Mouse (Mus musculus): Measurements from ENCODE around the gene Clptm1.

Gene Clptm1

GRCm38 (mm10) chr7:19664955-19665841, at the start of gene Clptm1:
TSS of gene Clptm1 (minus strand) at chr7:19665033.
- peak; percentile 96 for DNase-seq

GRCm38 (mm10) chr7:19713598-19713997, 48.8 kb upstream of the Clptm1 start:
- no peak for DNase-seq

GRCm38 (mm10) chr7:19713196-19713595, 48.4 kb upstream of the Clptm1 start:
- peak; percentile 44 for DNase-seq

DNA sequence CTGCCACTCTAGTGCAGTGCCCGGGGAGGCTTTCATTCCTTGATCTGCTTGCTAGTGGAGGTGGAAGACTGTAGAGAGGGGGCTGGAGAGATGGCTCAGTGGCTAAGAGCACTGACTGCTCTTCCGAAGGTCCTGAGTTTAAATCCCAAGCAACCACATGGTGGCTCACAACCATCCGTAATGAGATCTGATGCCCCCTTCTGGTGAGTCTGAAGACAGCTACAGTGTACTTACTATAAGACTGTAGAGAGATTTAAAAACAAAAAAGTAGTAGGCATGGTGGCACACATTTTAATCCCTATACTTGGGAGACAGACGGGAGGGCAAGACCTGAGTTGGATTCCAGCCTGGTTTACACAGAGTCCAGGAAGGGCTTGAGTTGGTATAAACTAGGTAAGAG, 47.6 kb upstream of the Clptm1 start:
- DNase-seq: no peak

DNA sequence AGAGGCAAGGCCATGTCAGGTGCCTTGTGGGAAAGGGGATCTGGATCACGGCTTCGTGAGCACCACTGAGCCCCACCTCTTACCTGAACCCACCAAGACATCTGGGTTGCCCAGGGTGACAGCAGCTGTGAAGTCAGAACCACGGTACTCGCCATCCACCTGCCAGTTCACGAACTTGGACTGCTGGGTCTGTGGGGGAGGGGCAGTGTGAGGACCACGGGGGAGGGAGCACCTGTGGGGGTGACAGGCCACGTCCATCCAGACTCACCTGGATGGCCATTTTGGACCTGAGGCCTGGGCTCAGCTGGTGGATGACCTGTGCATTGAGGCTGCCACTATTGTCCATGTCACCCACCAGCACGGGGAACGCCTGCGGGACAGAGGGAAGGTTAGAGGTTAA, 45.8 kb upstream of the Clptm1 start:
- no peak for DNase-seq

- DNase-seq: no peak
Observed at GRCm38 (mm10) chr7:19705271-19705670, 40.4 kb upstream of the Clptm1 start.

DNA sequence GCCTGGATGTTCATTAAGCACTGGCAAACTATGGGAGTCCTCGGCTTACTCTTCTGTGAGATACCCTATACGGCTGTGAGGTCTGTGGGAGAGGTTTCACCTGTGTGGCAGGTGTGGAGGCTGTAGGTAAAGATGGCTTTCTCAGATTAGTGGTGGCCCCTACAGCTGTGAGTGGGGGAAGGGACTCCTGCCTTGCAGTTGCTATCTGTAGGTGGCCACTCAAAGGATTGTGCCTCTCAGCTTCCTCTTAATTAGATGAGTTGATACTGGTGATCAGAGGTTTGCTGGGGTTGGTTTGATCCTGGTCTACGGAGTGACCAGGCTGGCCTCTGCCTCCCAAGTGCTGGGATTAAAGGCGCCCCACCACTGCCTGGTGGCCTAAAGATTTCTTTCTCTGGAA, 39.6 kb upstream of the Clptm1 start:
- DNase-seq: no peak

- DNase-seq: no peak
Observed at GRCm38 (mm10) chr7:19702859-19703555, 38.2 kb upstream of the Clptm1 start.

GRCm38 (mm10) chr7:19701069-19701761, 36.4 kb upstream of the Clptm1 start:
- no peak for DNase-seq

GRCm38 (mm10) chr7:19700299-19701068, 35.7 kb upstream of the Clptm1 start:
- no peak for DNase-seq

DNA sequence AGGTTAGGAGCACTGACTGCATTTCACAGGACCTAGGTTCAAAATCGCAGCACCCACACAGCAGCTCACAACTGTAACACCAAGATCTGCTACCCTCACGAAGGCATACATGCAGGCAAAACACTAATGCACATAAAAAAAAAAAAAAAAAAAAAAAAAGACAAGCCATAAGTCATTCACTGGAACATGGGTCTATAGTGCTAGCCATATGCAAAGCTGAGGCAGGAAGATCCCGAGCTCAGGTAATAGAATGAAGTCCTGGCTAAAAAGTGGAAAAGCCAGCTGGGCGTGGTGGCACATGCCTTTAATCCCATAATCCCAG, 35.0 kb upstream of the Clptm1 start:
- DNase-seq: no peak

- no peak for DNase-seq
Observed at GRCm38 (mm10) chr7:19698907-19699826, 34.3 kb upstream of the Clptm1 start, which contains the start of gene Apoe. TSS of gene Apoe (minus strand) at chr7:19699188.

DNA sequence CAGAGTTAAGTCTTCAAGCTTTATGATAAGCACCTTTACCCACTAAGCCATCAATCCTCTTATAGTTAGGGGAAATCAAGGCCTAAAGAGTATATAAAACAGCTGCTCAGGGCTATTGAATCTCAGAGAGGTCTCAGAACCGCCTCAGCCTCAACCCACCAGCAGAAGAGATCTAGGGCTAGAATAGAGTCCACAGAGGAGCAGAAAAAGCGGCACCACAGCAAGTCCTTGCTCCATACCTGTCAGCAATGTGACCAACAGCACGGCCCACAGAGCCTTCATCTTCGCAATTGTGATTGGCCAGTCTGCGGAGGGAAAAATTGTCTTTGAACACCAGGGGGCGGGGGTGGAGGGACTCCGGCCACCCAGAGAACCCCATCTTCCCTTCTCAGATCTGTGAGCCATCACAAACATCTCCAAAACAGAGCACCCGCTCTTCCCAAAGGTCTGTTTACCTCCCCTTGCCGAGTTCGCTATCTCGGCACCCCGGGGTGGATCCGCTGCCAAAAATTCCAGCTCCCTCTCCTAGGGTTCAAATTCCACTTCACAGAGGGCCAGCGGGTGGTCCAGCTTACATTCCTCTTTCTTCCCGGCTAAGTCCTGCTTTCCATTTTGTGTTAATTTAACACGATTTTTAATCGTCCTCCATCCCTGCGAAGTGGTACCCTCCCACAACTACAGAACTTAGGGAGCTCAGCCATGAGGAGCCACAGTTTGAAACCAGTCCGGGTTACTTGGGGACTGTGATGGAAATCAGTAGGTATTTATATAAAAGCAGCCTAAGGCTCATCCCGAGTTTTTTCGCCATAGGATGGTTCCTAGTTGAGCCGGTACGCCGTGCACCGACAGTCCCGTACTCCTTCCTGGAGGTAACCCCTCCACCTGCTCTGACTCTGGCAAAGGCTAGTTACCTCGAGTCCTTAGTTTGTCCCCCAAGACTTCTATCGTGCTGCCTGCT, 33.4 kb upstream of the Clptm1 start:
- DNase-seq: no peak

DNA sequence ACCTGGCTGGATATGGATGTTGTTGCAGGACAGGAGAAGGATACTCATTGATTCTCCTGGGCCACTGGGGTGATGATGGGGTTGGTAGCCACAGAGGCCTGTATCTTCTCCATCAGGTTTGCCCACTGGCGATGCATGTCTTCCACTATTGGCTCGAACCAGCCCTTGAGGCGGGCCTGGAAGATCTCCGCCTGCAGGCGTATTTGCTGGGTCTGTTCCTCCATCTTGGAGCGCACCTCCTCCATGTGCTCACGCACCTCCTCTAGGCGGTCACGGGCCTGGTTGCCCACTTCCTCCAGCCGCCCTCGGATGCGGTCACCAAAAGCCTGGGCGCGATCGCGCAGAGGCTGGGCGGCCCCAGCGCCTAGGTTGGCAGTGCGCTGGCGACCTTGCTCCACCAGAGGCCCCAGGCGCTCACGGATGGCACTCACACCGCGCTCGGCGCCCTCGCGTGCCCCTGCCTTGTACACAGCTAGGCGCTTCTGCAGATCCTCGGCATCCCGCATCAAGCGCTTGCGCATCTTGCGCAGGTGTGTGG, 31.6 kb upstream of the Clptm1 start:
- DNase-seq: no peak

- no peak for DNase-seq
Observed at GRCm38 (mm10) chr7:19695881-19696280, 31.0 kb upstream of the Clptm1 start.

GRCm38 (mm10) chr7:19695213-19695594, 30.4 kb upstream of the Clptm1 start:
- DNase-seq: no peak

DNA sequence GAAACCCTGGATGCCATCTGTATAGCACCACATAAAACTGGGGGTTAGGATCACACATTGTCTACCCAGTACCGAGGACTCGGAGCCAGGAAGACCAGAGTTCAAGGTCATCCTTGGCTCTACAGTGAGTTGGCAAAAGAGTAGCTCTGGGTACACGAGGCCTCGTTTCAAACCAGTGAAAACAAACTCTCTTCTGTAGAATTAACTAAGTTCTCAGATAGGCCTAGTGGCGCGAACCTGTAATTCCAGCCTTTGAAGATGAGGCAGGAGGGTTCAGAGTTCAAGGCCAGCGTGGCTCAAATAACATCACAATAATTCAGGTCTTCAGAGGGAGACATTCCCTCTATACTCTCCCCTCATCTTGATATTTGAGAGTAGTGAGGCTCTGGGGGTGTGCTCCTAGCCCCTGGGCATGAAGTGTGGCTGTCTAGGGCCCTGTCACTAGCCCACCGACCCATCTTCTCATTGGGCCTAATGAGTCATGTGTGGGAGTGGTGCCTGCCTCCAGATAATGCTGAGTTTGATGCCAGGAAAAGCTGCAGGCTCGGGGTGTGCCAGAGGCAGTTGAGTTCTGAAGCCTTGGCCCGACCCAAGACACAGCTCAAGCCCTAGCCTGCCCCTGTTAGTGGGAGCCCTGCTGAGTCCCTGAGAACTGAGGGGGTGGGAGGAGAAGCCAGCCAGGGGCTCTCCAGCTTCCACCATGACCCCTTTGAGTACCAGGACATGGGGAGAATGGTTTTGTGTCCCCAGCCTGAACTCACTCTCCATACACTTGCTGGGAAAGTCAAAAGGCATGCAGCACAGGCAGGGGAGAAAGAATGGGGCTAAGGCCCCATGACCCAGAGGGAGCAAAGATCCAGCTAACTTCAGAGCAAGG, 29.7 kb upstream of the Clptm1 start:
- DNase-seq: no peak

DNA sequence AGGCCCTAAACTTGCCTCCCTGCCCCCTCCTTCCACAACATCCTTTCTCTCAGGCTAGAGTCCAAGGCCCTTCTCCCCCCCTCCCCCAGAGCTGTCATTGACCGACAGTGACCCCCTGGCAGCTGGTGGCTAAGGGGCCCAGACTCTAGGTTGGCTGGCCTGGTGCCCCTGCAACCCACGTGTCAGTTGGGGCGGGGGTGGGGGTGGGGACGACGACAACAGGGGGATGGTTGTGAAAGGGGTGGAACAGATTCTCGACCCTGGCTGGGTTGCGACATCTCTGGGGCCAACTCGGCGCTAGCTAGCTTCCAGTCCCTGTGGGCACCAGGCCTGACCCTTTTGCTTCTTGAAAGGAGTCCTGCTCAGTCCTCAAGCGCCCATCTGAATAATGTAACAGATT, 28.6 kb upstream of the Clptm1 start:
- DNase-seq: no peak
